Mouse (Mus musculus) kidney, adult 18-20 months (tissue): ENCODE measurements at regions not wholly inside any gene's neighbourhood (a gene's known extent, or its start where the extent isn't known, plus 50 kb on each side); places are given as distances from the start of the nearest gene placed in this dataset.
A peak's percentile ranks its signal among the peaks of the same experiment; 100 is the strongest.
"Not testable (repeated sequence)": the region's sequence is repeated elsewhere in the genome, so short reads cannot be mapped to it uniquely, and the experiment has no call there.

Experiments used
- DNase-seq: peaks from one replicate; pipeline ENCODE4 v3.0.0; 2021

DNA sequence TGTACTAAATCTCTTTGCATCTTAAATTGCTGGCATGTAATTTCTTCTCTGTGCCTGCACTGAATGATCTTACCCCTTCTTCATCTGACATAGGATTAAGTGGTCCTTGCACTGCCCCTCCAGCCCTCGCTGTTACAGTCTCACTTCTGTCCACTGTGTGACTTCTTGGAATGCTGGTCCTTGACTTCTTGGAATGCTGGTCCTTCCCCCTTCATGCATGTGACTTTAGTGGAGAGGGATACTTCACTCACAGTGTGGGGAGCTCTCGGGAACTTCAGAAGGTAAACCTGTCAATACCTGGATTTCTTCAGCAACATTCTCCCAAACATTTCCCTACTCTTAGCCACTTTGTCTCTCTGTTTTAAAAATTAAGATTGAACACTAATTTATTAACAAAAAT lies 91.0 kb upstream of the Cdk6 start:
- no peak for DNase-seq

DNA sequence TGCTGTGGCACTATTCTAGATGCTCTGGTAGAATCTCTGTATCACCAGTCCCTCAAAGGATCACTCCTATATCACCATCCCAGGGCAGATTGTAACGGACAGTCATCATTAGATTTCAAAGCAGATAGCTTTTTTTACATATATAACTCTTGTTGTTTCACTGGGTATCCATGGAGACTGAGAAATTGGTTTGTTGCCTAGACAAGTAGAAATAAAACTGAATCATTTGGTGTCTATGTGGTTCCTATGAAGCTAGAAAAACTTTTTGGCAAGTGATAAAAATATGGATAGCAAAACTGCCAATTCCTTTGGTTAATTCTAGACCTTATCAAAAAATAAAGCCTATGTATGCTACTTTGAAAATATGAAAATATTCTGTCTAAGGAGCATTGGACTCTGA lies 81.0 kb upstream of the Cdk6 start:
- DNase-seq: no peak

DNA sequence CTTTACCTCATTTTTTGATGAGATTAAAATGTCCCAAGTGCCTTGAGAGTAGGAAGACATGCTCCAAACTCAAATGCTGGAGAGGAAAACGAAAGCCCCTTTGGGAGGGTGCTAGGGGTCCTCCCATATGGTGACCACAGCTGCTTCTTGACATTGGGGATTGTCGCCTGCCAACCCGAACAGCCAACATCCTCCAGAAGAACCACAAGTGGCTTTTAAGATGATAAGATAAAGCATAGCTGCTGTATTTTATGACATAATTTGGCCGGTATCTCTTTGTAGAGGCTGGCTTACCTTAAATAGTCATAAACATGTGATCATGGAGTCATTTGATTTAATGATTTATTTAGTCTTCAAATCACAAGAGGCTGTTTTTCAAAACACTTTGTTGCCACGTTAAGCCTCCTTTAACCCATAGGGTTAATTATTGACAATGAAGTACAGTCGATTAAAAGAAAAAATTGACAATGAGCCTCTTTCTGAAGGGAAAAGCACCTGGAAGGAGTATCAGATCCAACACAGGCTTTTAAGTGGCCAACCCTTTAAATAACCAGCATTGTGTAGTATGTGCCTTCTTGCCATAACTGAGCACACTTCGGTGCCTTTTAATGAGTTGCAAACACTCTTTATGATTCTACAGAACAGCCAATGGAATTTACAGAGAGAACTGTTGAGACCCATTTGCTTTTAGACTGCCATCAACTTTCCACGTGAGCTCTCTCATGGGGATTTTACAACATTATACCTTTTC lies 76.1 kb upstream of the Cdk6 start:
- DNase-seq: not testable (repeated sequence)

- no peak for DNase-seq
Measured at GRCm38 (mm10) chr5:3267021-3267420, 74.3 kb upstream of the Cdk6 start.

DNA sequence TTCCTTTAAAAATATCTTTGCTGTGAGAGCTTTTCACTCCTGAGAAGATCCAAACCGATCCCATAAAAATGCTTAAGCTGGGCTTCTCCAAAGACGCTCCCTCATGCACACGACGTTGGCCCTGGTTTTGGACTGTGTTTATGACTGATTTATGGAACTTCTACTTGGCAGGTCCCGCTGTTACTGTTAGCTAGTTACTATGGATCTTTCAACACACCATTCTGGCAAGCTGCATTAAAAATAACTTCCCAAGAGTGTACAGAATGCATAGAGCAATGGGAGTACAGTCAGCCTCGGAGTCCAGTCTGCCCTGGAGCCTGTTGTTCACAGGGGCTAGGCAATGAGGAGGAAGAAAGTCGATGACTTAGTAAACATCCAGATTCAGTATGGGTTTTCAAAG lies 71.5 kb upstream of the Cdk6 start:
- DNase-seq: no peak

GRCm38 (mm10) chr5:3273140-3273539 lies 68.1 kb upstream of the Cdk6 start:
- DNase-seq: not testable (repeated sequence)

- not testable (repeated sequence) for DNase-seq
Measured at GRCm38 (mm10) chr5:3277241-3277640, 64.0 kb upstream of the Cdk6 start.

DNA sequence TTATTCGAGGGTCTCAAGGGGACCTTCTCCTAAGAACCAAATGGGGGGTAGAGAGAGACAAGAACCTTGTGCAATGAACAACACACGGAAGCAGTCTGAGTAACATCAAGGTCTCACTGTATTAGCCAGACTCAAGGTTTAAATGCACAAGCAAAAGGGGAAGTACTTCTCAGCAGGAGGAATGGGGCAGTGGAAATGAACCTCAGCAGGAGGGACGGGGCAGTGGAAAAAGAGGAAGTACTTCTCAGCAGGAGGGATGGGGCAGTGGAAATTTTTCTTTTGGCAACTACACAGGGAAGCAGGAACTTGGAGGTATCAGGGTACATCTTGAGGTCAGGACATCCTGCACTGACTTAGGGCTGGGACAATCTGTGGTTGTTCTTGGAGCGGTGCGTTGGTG lies 62.3 kb upstream of the Cdk6 start:
- DNase-seq: not testable (repeated sequence)

DNA sequence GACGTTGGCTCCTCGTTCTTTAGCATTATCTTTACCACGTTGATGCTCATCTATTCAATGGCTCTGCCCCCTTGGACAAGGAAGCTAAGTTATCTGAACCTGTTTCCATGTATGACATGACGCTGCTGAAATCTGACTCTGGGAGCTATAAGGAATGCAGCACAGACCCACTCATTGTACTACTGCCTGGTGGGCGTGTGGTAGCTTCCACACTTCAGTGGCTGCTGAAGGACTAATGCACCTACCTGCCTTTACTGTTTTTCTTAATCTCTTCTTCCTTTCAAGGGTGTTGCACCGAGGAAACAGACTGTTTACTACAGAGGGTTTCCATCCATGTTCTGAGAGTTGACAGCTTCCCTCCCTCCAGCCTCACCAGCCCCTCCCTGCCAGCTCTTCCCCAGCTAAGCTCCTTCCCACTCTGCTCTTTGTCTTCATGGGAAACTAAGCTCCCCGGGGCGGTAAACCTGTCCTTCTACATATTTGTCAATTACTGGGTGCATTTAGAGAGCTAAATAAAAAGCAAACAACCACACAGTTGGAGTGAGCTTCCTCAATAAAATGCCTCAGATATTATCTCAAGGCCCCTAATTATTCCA lies 59.3 kb upstream of the Cdk6 start:
- not testable (repeated sequence) for DNase-seq

- no peak for DNase-seq
Measured at GRCm38 (mm10) chr5:3283083-3283482, 58.2 kb upstream of the Cdk6 start.

DNA sequence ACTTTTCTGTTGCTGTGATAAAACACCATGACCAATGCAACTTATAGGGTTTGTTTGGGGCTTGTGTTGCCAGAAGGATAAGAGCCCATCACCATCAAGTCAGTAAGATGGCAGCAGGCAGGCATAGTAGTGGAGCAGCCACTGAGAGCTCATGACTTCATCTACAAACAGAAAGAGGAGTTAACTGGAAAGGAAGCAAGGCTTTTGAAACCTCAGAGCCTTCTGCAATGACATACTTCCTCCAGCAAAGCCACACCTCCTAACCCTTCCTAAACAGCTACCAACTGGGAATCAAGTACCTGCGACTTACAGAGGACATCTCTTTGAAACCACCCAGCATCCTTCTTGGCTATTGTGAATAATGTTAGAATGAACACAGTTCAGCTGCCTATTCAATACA lies 57.0 kb upstream of the Cdk6 start:
- DNase-seq: not testable (repeated sequence)

DNA sequence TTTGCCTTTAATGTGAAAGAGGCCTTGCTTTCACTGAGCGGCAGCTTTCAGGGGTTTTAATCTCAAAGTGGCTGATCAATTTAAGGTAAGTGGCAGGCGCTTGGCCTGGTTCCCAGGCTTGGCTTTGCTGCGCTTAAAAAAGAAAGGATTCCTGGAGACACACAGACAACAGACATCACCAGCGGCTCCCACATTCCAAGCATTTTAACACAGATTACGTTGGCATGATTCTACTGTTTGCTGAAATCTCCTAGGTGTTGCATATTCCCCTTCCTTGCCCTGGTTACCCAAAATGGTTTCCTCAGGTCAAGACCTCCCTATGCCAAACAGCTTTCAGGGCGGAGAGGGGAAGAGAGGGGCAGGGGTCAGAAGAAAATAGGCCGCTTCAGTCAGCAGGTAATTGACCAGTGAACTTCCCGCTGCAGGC lies 51.3 kb upstream of the Cdk6 start:
- peak; percentile 17 for DNase-seq
